Mouse (Mus musculus): Measurements from ENCODE around the gene Gm6367. TPM values are rescaled to one million over a fixed set of nuclear protein-coding genes. Genes with fewer than 3 reads are reported as not detected.
"Not testable (repeated sequence)": the region's sequence is repeated elsewhere in the genome, so short reads cannot be mapped to it uniquely, and the experiment has no call there.

Gm6367 gene
- not detected in 2 replicates for polyA plus RNA-seq (2016; fragmentation: Nextera tagmentation; extraction: Ambion mirVana)

DNA sequence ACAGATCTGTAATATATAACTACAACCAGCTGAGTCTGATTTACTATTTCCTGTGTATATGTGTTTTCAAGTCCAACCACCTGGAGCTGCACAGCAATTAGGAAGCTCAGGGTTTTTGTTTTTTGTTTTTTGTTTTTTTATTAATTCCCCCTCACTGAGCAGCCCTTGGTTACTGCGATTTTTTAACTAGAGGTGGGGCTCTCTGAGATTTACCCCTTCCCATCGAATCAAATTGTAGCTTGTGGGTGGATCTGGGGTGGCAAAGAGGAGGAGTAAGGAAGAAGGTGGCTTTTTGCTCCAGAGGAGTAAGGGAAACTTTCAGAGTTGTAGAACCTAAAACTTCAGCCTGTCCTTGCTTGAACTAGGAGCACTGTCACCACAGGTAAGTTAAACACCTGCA is at the start of gene Gm6367:
Gene Gm6367 (plus strand): TSS at position 301 of the 400 bp plus-strand sequence.
- H3K4me3 ChIP-seq; H3K9me3 ChIP-seq (replicated peaks): not testable (repeated sequence)
- WGBS = no CpG with 5 or more reads among the region's 2 CpGs

More for the DNA sequence above, at the start of gene Gm6367:
- H3K27me3 ChIP-seq (ENCODE audit: low read depth, poor library complexity, severe bottlenecking); DNase-seq (ENCODE audit: low spot score); H3K27ac ChIP-seq (replicated peaks); H3K36me3 ChIP-seq; H3K4me1 ChIP-seq: not testable (repeated sequence)

Other genes with a start within 250 kb of the Gm6367 start
- gene Gm3183, start 123.2 kb upstream of the Gm6367 start, polyA plus RNA-seq (2016; fragmentation: Nextera tagmentation; extraction: Ambion mirVana) = not detected in 2 replicates
- gene Gm7942, start 118.3 kb downstream of the Gm6367 start, polyA plus RNA-seq (2016; fragmentation: Nextera tagmentation; extraction: Ambion mirVana) = not detected in 2 replicates
- gene Gm16513, start 194.0 kb downstream of the Gm6367 start, polyA plus RNA-seq (2016; fragmentation: Nextera tagmentation; extraction: Ambion mirVana) = not detected in 2 replicates